Mouse (Mus musculus): ENCODE measurements around the gene Slco1a6.

GRCm38 (mm10) chr6:142041896-142042295, 166.4 kb downstream of the Slco1a6 start:
- TF ChIP-seq HCFC1 (IDR thresholded peaks at IDR 0.05; ENCODE audit: borderline replicate concordance, insufficient read depth, low read length) (no peak), MAFK (IDR thresholded peaks at IDR 0.05; ENCODE audit: insufficient read depth, low read depth, low read length) (no peak)
